Mouse (Mus musculus) right cerebral cortex, postnatal 4 days (tissue): ENCODE results near the gene Gm28051.

Experiments
- DNase-seq: peaks from one replicate; pipeline ENCODE4 v3.0.0-alpha.2; 2022

Gene Gm28051

GRCm38 (mm10) chr12:102705216-102705871 lies 52.2 kb downstream of the Gm28051 start:
- DNase-seq = peak; percentile 99

- DNase-seq = peak; percentile 73
These were observed 52.9 kb downstream of the Gm28051 start, which contains the start of gene Itpk1 for GRCm38 (mm10) chr12:102704457-102705198. TSS of gene Itpk1 (minus strand) at chr12:102704930.

GRCm38 (mm10) chr12:102703921-102704408 lies 53.6 kb downstream of the Gm28051 start:
- no peak for DNase-seq

DNA sequence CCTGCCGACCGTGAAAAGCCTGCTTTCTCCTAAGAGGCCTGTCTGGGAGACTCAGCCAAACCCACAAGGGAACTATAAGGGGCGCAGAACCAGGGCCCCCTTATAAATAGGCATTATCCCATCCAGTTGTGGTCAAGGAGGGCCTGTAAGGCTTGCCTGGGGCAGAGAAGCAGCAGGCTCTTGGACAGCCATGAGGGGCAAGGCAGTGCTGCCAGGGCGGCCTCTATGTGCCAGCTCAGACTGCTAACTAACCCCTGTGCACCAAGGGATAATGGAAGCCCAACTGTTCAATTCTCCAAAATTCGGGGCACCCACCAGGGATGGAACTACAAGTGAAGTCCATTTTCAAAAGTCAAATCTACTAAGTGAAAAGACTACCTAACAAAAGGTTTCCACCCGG lies 54.1 kb downstream of the Gm28051 start:
- DNase-seq = no peak

DNA sequence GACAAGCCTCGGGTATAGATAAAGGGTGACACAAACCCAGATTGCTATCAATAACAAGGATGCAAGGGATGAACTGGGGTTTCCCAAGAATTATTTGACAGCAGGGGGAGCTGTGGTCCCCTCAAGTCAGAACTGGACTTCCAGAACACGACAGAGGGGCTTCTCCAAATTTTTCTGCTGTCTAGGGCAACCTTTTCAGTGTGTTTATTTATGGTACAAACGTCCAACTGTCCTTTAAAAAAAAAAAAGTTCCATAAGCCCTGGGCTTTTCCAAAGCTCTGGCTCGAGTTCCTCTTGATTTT lies 54.5 kb downstream of the Gm28051 start:
- no peak for DNase-seq

DNA sequence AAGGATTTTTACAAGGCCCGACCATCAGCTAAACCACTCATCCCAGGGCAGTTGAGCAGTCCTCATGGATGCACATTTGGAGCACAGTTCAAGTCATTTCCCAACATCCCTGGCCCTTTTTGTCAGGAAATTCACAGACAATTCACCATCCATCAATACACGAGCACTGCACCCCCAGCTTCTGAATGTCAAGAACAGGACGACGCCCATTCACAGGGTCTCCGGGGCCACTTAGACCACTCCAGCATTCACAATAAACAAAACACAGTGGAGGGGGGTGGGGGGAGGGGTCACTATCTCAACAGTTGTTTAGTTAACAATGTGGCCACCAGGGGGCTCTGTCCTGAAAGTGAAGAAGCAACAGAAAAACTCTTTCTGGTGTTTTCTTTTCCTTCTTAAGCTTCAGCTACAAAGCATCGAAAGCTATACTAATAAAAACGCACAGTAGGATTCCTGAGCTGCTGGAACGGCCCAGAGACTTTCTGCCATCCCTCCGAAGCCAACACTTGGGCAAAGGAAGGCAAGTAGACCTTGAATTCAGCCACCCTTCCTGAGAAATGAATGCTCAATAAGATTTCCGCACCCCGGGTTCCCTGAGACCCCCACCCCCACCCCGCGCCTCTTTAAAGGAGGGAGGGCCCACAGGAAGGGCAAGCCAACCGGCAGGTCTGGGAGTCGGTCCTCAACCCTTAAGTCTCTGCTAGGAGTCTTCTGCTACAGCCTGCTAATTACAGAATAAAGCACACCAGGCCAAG lies 55.0 kb downstream of the Gm28051 start:
- DNase-seq = peak; percentile 97

- no peak for DNase-seq
These were observed 55.8 kb downstream of the Gm28051 start for GRCm38 (mm10) chr12:102701691-102702207.

DNA sequence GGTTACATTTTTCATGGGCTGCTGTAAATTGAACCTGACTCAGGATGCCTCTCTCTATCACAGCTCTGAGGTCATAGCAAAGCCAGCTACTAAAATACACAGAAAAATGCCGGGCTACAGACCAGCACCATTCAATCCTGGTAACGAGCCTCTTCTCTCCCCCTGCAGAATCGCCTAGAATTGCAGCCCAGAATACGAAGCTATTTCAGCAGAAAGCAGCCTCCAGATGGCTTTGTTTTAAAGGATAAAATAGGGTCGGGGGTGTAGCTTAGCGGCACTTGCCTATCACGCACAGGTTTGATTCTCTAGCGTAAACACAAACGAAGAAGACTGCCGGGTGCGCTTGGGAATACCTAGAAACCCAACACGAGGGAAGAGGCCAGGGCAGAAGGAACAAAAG lies 57.1 kb downstream of the Gm28051 start:
- DNase-seq = no peak

- no peak for DNase-seq
These were observed 58.4 kb downstream of the Gm28051 start for GRCm38 (mm10) chr12:102699156-102699555.

DNA sequence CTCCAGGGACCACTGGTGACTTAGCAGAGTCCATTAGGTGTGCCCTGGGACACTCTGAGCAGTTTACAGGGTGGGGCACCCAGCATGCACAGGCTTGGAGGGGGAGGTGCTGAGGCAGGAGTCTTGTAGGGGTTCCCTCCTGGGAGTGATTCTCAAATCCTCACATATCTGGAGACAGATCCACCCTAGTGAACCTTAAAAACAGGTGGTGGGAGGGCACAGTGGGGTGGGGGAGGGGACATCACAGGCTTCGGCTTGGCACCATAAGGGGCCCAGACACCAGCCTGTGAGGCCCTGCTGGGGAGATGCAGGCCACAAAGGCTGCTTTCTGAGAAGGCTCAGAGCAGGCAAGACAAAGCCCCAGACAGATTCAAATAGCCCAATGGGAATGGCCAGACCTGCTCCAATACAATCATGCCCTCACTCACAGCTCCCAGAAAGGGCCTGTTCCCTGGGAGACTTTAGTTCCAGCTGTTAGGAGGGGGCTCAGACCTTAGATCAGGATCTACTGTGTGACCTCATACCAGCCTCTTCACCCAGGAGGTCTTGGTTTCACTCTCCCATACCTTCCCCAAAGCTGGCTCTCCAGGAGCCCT lies 59.4 kb downstream of the Gm28051 start:
- no peak for DNase-seq

DNA sequence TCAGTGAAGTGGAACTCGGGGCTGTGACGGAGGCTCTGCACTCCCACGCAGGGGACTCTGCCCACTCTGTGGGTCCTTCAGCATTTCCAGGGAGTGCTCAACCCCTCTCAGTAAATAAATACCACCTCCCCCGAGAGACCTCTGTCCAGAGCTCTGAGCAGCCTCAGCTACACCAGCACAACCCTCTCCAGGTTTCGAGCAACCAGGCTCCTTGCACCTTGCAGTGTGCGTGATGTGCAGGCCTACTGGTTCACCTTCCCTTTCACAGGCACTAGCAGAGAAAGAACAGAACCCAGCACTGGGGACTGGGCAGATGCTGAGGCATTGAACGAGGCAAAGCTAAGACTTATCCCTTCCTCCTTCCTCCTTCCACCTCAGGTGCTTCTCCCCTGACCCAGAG lies 60.2 kb downstream of the Gm28051 start:
- no peak for DNase-seq

- DNase-seq = no peak
These were observed 60.8 kb downstream of the Gm28051 start for GRCm38 (mm10) chr12:102696635-102697354.

DNA sequence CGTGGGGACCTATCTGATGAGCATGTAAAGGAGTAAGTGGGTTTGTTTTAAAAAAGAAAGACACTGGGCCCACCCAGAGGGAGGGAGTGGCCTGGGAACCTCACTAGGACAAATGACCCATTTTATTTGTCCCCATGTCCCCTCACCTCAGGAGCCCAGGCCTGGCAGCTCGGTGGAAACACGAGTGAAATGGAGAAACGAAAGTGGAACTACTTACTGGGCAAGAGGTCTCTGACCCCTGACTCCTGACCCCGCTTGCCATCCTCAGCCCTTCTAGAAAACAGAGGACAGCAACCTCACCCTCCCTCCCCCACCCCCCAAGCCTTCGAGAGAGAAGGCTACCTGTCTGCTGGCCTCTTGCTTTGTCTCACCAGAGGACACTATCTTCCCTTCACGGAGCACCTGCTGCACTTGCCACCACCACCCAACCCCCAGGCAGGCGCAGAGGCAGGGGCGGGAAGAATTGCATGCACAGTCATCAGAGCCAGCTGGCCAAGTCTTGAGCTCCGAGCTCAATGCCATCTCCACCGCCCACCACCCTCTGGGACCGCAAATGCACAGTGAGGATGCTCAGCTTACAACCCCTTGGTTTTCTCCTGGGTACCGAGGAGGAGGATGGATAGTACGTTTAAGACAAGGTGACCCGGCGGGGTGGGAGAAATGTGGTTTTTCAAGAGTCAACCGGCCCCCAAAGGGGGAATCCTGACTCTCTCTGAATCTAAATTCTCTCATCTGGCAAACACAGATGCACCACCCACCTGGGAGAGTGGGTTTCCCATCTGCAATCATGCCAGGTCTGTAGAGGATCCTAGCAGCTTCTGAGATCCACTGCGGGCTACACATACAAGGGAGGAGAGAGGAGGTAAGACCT lies 62.0 kb downstream of the Gm28051 start:
- no peak for DNase-seq

GRCm38 (mm10) chr12:102691761-102692160 lies 65.8 kb downstream of the Gm28051 start:
- DNase-seq = no peak

- DNase-seq = no peak
These were observed 66.4 kb downstream of the Gm28051 start for GRCm38 (mm10) chr12:102691180-102691579.

- DNase-seq = no peak
These were observed 67.6 kb downstream of the Gm28051 start for GRCm38 (mm10) chr12:102689773-102690563.

DNA sequence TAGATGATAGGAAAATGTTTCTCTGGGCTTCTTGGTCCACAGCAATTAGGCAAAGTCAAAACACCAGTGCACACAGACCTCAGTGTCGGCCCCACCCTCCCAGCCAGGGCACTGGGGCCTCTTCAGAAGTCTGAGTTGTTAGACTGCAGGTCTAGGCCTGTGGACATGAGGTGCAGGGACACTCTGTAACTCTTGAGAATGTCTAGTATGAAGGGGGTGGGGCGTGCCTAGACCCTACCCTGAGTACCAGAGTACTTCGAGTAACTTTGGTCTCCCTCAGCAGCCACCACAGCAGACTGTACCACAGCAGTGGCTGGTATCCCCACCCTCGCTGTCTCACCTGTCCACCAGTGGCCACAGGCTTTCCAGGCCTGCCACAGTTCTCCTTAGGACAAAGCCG lies 71.2 kb downstream of the Gm28051 start:
- no peak for DNase-seq

DNA sequence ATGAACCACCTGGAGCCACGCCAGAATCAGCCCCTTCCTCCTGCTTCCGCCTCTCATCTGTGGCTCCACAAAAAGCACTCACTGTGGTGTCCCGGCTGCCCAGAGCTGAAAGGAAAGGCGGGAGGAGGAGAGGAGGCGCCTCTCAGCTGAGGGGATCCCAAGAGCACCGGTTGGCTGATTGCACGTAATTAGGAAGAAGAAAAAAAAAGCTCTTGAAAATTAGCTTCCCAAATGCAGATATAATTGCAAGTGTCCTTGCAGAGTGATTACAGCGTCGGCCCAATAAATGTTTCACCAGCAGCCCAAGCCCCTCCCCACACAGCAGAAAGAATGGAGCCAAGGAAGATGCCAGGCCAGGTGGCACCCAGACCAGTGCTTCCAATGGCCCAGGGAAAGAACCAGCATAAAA lies 72.0 kb downstream of the Gm28051 start:
- no peak for DNase-seq

- DNase-seq = no peak
These were observed 72.7 kb downstream of the Gm28051 start for GRCm38 (mm10) chr12:102684720-102685386.

- DNase-seq = no peak
These were observed 73.6 kb downstream of the Gm28051 start for GRCm38 (mm10) chr12:102683979-102684378.
